Mouse (Mus musculus): Measurements from ENCODE around the gene Eif3l. TPM values are rescaled to one million over a fixed set of nuclear protein-coding genes. Genes with fewer than 3 reads are reported as not detected.

Gene Eif3l
- polyA plus RNA-seq, 1 experiment from 2014 or later = 265 TPM

DNA sequence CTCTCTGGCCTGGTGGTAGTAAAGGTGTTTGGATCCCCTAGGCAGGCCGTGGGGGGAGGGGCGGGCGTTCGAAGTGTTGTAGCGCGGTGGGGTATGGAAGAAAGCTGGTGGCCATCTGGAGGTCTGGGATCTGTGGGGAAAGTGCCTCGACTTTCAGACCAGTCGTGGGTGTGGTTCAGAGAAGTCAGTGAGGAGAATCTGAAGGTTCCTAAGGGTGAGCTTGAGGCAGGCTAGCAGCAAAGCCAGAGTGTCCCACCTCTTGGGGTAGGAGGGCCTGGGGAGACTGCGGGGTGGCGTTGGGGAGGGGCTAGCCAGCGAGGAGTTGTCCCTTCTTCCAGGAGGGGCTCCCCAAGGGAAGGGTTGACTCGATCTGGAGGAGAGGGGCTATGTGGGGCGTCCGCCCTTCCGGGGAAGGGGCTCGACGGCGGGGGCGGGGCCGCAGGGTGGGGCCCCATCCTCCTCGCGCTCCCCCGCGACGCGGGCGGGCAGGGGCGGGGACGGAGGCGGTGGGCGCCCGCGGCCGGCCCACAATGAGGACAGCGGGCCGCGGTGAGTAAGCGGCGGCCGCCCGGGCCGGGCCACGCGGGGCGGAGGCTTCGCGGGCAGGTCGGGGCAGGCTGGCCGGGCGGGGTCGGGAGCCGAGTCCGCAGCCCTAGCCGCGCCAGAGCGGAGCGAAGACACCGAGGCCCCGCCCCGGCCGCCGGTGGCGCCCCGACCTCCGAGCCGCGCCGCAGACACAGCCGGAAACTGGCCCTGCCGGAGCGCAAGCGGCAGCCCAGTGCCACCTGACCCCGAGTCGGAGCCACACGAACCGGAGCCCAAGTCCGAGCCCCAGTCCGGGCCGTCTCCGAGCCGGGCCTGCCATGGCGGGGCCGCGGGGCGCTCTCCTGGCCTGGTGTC is 33.7 kb downstream of the Eif3l start, which contains the start of gene Micall1:
Gene Micall1 (plus strand): TSS at position 478 of the 900 bp plus-strand sequence.
- Histone ChIP-seq H3K27ac (ENCODE audit: low read depth, low read length) (peak within 1 kb of the TSS; percentile 74), H3K36me3 (ENCODE audit: control insufficient read depth, insufficient read depth, low read length) (peaks cover 5% of the 10 kb centered on the region; the same call in 1 of the 2 replicates), H3K27me3 (ENCODE audit: control insufficient read depth, insufficient read depth, low read length) (no peaks in the 10 kb centered on the region), H3K9ac (ENCODE audit: low read depth, low read length) (peak within 1 kb of the TSS; percentile 89), H3K4me2 (replicated peaks; ENCODE audit: low read depth, low read length) (peak within 1 kb of the TSS; percentile 98), H3K9me3 (ENCODE audit: control insufficient read depth, low read length) (no peaks in the 10 kb centered on the region), H3K4me1 (ENCODE audit: control insufficient read depth, insufficient read depth, low read length) (peaks cover 28% of the 10 kb centered on the region), H3K4me3 (ENCODE audit: low read length) (peak within 1 kb of the TSS; percentile 89)
- ATAC-seq (ENCODE audit: low FRiP score, low TSS enrichment) = peak; percentile 81
- under 1% methylated on average over 57 of the region's 85 CpGs for WGBS

DNA sequence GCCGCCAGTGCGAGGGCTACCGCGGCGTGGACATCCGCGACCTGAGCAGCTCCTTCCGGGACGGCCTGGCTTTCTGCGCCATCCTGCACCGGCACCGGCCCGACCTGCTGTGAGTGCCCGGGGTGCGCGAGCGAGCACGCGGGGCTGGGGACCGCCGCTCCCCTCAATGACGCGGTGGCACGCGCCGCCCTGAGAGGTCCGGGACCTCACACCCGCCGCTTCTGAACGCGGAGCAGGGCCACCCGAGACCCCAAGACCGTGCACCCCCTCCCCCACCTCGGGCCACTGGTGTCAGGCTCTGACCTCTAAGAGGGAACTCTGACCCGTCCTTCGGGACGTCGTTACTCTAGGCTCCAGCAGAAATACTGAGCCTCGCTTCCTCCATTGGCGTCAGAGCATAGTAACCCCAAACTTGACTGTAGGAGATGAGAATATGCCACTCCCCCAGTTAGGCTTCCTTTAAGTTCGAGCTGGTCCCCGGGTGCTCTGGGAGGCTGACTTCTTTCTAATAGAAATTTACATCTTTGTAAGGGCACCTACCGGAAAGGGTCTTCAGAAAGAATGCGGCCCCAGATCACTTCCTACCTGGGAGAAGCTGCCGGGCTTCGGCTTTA is 34.4 kb downstream of the Eif3l start:
- peaks cover 5% of the 10 kb centered on the region; the same call in 1 of the 2 replicates for H3K36me3 ChIP-seq (ENCODE audit: control insufficient read depth, insufficient read depth, low read length)
- ATAC-seq (ENCODE audit: low FRiP score, low TSS enrichment) = peak; percentile 74
- peak overlapping the region; percentile 89 for H3K4me3 ChIP-seq (ENCODE audit: low read length)
- H3K27ac ChIP-seq (ENCODE audit: low read depth, low read length) = peak overlapping the region; percentile 74
- peak overlapping the region; percentile 89 for H3K9ac ChIP-seq (ENCODE audit: low read depth, low read length)
- under 1% methylated on average over 38 of the region's 46 CpGs for WGBS
- H3K27me3 ChIP-seq (ENCODE audit: control insufficient read depth, insufficient read depth, low read length) = no peaks in the 10 kb centered on the region
- H3K4me2 ChIP-seq (replicated peaks; ENCODE audit: low read depth, low read length) = peak overlapping the region; percentile 98
- no peaks in the 10 kb centered on the region for H3K9me3 ChIP-seq (ENCODE audit: control insufficient read depth, low read length)
- peaks cover 28% of the 10 kb centered on the region for H3K4me1 ChIP-seq (ENCODE audit: control insufficient read depth, insufficient read depth, low read length)

DNA sequence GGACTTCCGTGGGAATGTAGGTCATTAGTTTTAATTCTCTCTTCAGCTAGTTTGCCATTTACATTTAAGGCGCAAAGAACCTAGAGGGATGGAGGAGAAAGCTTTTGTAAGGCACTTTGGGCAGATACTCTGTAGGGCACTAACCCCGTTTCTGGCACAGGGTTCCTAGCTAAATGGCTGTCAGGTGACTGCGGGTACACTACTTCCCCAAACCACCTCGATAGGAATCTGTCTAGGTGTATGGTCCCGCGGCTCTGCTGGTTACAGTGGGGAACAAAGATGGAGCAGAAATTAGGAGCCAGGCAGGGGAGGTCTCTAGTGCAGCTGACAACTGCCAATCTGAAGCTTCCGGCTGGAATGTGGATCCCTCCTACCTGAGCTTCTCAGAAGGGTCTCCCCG is 35.1 kb downstream of the Eif3l start:
- ATAC-seq (ENCODE audit: low FRiP score, low TSS enrichment) = no peak
- no peak overlapping the region for H3K27ac ChIP-seq (ENCODE audit: low read depth, low read length)
- 18% methylated on average over 9 of the region's 9 CpGs for WGBS

DNA sequence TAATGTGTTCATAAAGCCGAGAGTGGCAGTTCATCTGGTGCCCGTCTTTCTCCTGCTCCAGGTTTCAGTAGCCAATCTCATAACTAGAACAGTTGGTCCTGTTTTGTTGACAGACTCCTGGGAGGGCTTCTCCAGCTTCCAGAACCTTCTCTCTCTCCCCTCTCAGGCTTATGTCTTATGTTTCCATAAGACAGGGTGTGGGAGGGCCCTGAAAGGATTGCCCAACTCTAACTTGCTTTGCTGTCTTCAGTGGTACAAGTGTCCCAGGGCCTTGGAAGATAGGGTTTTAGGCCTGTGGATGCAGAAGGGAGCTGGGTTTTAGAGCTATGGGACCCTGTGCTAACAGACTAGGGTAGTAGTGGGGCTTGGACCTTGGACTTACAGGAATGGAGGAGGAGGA is 35.5 kb downstream of the Eif3l start:
- H3K9ac ChIP-seq (ENCODE audit: low read depth, low read length) = no peak overlapping the region
- peak overlapping the region; percentile 89; the same call in 1 of the 2 replicates for H3K4me3 ChIP-seq (ENCODE audit: low read length)
- H3K27ac ChIP-seq (ENCODE audit: low read depth, low read length) = no peak overlapping the region
- no peak for ATAC-seq (ENCODE audit: low FRiP score, low TSS enrichment)
- 79% methylated on average over 2 of the region's 2 CpGs for WGBS
- peaks cover 28% of the 10 kb centered on the region for H3K4me1 ChIP-seq (ENCODE audit: control insufficient read depth, insufficient read depth, low read length)
- H3K9me3 ChIP-seq (ENCODE audit: control insufficient read depth, low read length) = no peaks in the 10 kb centered on the region
- H3K4me2 ChIP-seq (replicated peaks; ENCODE audit: low read depth, low read length) = peak overlapping the region; percentile 98
- H3K36me3 ChIP-seq (ENCODE audit: control insufficient read depth, insufficient read depth, low read length) = peaks cover 13% of the 10 kb centered on the region; the same call in 1 of the 2 replicates
- H3K27me3 ChIP-seq (ENCODE audit: control insufficient read depth, insufficient read depth, low read length) = no peaks in the 10 kb centered on the region

More for the DNA sequence above, 35.1 kb downstream of the Eif3l start:
- Histone ChIP-seq H3K4me1 (ENCODE audit: control insufficient read depth, insufficient read depth, low read length) (peaks cover 28% of the 10 kb centered on the region), H3K4me3 (ENCODE audit: low read length) (peak overlapping the region; percentile 89), H3K9ac (ENCODE audit: low read depth, low read length) (peak overlapping the region; percentile 89; the same call in 1 of the 2 replicates), H3K9me3 (ENCODE audit: control insufficient read depth, low read length) (no peaks in the 10 kb centered on the region), H3K4me2 (replicated peaks; ENCODE audit: low read depth, low read length) (peak overlapping the region; percentile 98), H3K27me3 (ENCODE audit: control insufficient read depth, insufficient read depth, low read length) (no peaks in the 10 kb centered on the region), H3K36me3 (ENCODE audit: control insufficient read depth, insufficient read depth, low read length) (peaks cover 8% of the 10 kb centered on the region; the same call in 1 of the 2 replicates)

DNA sequence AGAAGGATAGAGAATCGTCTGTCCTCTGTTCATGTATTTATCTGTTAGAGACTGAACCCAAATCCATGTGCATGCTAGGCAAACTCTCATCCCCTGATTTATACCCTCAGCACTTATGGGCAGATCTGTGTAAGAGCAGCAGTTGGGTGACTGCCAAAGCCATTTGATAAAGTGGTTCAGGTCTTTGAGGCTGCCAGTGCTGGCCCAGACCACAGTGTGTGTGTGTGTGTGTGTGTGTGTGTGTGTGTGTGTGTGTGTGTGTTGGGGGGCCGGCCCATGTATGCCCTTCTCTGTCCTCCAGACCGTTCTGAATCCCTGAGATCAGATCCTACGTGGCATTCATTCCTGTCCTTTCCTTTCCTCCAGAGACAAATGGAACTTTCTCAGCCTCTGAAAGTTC is 36.8 kb downstream of the Eif3l start:
- Histone ChIP-seq H3K4me1 (ENCODE audit: control insufficient read depth, insufficient read depth, low read length) (peaks cover 28% of the 10 kb centered on the region), H3K9ac (ENCODE audit: low read depth, low read length) (no peak overlapping the region), H3K36me3 (ENCODE audit: control insufficient read depth, insufficient read depth, low read length) (peaks cover 17% of the 10 kb centered on the region; the same call in 1 of the 2 replicates), H3K4me3 (ENCODE audit: low read length) (no peak overlapping the region), H3K4me2 (replicated peaks; ENCODE audit: low read depth, low read length) (no peak overlapping the region), H3K27ac (ENCODE audit: low read depth, low read length) (no peak overlapping the region), H3K27me3 (ENCODE audit: control insufficient read depth, insufficient read depth, low read length) (no peaks in the 10 kb centered on the region), H3K9me3 (ENCODE audit: control insufficient read depth, low read length) (no peaks in the 10 kb centered on the region)
- ATAC-seq (ENCODE audit: low FRiP score, low TSS enrichment) = no peak
- 57% methylated on average over 4 of the region's 4 CpGs for WGBS

DNA sequence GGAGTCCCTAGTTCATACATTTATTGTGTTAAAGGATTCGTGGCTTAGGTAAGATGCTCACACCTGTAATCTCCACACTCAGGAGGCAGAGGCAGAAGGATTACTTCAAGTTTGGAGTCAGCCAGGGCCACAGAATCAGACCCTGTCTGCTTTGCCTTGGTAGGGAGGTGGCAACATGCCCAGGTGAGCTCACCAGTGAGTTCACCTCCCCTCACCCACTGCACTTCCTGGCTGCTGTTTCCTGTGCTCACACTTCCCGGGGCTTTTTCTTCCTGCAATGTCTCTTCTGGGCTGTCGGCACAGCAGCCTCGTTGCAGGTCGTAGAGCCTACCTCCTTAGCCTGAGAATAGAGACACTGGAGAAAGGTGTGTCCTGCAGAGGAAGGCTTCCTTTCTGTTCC is 40.3 kb downstream of the Eif3l start:
- Histone ChIP-seq H3K27ac (ENCODE audit: low read depth, low read length) (no peak overlapping the region), H3K36me3 (ENCODE audit: control insufficient read depth, insufficient read depth, low read length) (peaks cover 28% of the 10 kb centered on the region; the same call in 1 of the 2 replicates), H3K4me2 (replicated peaks; ENCODE audit: low read depth, low read length) (no peak overlapping the region), H3K4me3 (ENCODE audit: low read length) (no peak overlapping the region), H3K9ac (ENCODE audit: low read depth, low read length) (no peak overlapping the region), H3K4me1 (ENCODE audit: control insufficient read depth, insufficient read depth, low read length) (peaks cover 12% of the 10 kb centered on the region), H3K9me3 (ENCODE audit: control insufficient read depth, low read length) (no peaks in the 10 kb centered on the region), H3K27me3 (ENCODE audit: control insufficient read depth, insufficient read depth, low read length) (no peaks in the 10 kb centered on the region)
- 48% methylated on average over 5 of the region's 5 CpGs for WGBS
- no peak for ATAC-seq (ENCODE audit: low FRiP score, low TSS enrichment)

DNA sequence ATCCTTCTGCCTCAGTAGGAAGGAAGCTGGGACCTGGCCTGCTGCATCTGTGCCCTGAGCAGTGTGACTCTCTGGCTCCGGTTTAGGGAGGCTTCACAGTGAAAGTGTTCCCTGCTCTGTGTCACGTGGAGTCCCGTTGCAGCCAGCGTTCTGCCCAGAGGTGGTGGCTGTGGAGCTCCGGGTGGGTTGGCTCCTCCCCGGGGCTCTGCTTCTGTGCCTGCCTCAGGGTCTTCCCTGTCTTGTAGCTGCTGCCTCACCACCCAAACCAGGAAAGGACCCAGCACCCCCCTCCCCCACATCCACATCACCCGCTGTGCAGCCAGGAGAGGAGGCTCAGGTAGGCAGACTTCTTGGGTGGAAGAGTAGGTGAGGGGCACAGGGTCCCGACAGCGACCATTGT is 44.5 kb downstream of the Eif3l start:
- WGBS = 84% methylated on average over 9 of the region's 9 CpGs
- H3K36me3 ChIP-seq (ENCODE audit: control insufficient read depth, insufficient read depth, low read length) = peaks cover 42% of the 10 kb centered on the region; the same call in 1 of the 2 replicates

DNA sequence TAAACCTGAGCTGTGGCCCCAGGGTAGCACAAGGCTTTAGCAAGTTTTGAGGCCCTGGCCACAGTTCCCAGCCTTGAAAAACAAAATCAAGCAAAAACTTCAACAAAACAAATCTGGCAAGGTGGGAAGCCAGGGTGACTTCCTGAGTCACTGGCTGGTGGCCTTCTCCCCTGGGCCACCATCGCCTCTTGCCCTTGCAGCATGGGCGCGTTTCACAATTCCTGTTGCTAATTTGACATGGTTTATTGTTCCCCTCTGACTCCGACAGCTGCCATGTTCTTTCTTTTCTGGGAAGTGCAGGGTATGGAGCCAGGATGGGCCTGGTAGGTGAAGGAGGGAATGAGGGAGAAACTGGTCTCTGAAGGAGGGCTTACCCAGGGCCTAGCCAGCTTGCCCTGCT is 47.1 kb downstream of the Eif3l start:
- WGBS = 80% methylated on average over 4 of the region's 4 CpGs
- peaks cover 53% of the 10 kb centered on the region for H3K36me3 ChIP-seq (ENCODE audit: control insufficient read depth, insufficient read depth, low read length)
- no peak overlapping the region for H3K27ac ChIP-seq (ENCODE audit: low read depth, low read length)
- ATAC-seq (ENCODE audit: low FRiP score, low TSS enrichment) = no peak
- H3K4me3 ChIP-seq (ENCODE audit: low read length) = no peak overlapping the region
- H3K9ac ChIP-seq (ENCODE audit: low read depth, low read length) = no peak overlapping the region
- no peaks in the 10 kb centered on the region for H3K27me3 ChIP-seq (ENCODE audit: control insufficient read depth, insufficient read depth, low read length)
- no peaks in the 10 kb centered on the region for H3K4me1 ChIP-seq (ENCODE audit: control insufficient read depth, insufficient read depth, low read length)
- H3K4me2 ChIP-seq (replicated peaks; ENCODE audit: low read depth, low read length) = no peak overlapping the region
- no peaks in the 10 kb centered on the region for H3K9me3 ChIP-seq (ENCODE audit: control insufficient read depth, low read length)

More for the DNA sequence above, 44.5 kb downstream of the Eif3l start:
- no peaks in the 10 kb centered on the region for H3K4me1 ChIP-seq (ENCODE audit: control insufficient read depth, insufficient read depth, low read length)
- H3K9me3 ChIP-seq (ENCODE audit: control insufficient read depth, low read length) = no peaks in the 10 kb centered on the region
- no peak overlapping the region for H3K4me3 ChIP-seq (ENCODE audit: low read length)
- no peak overlapping the region for H3K27ac ChIP-seq (ENCODE audit: low read depth, low read length)
- ATAC-seq (ENCODE audit: low FRiP score, low TSS enrichment) = no peak
- no peaks in the 10 kb centered on the region for H3K27me3 ChIP-seq (ENCODE audit: control insufficient read depth, insufficient read depth, low read length)
- no peak overlapping the region for H3K4me2 ChIP-seq (replicated peaks; ENCODE audit: low read depth, low read length)
- H3K9ac ChIP-seq (ENCODE audit: low read depth, low read length) = no peak overlapping the region

DNA sequence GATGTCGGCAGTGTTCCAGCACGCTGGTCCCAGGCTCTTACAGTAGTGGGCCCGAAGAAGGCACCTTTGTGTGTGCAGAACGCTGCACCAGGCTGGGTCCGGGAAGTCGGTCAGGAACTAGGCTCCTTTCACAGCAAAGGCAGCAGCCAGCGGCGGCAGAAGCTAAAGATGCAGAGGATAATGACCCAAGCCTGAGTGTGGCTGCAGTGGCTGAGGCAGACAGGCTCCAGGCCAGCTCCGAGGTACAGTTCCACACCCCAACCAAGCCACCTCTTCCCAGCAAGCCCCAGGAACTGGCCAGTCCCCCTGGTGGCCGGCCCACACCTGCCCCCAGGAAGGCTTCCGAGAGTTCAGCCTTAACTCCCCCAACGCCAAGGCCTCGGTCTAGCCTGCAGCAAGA is 47.6 kb downstream of the Eif3l start:
- no peak overlapping the region for H3K4me3 ChIP-seq (ENCODE audit: low read length)
- no peaks in the 10 kb centered on the region for H3K4me1 ChIP-seq (ENCODE audit: control insufficient read depth, insufficient read depth, low read length)
- no peak overlapping the region for H3K27ac ChIP-seq (ENCODE audit: low read depth, low read length)
- no peaks in the 10 kb centered on the region for H3K27me3 ChIP-seq (ENCODE audit: control insufficient read depth, insufficient read depth, low read length)
- H3K9ac ChIP-seq (ENCODE audit: low read depth, low read length) = no peak overlapping the region
- WGBS = 85% methylated on average over 13 of the region's 13 CpGs
- no peaks in the 10 kb centered on the region for H3K9me3 ChIP-seq (ENCODE audit: control insufficient read depth, low read length)
- no peak overlapping the region for H3K4me2 ChIP-seq (replicated peaks; ENCODE audit: low read depth, low read length)
- no peak for ATAC-seq (ENCODE audit: low FRiP score, low TSS enrichment)
- peaks cover 57% of the 10 kb centered on the region for H3K36me3 ChIP-seq (ENCODE audit: control insufficient read depth, insufficient read depth, low read length)

All from kidney, embryonic 14.5 days (tissue).